Mouse (Mus musculus) embryonic facial prominence, embryonic 11.5 days (tissue): Measurements from ENCODE around the gene Atp6v0e2. TPM values are rescaled to one million over a fixed set of nuclear protein-coding genes. Genes with fewer than 3 reads are reported as not detected.

Source experiments
- ATAC-seq: fragments of 200-750 bp; cut with Nextera tagmentation; replicated peaks from 2 replicates; pipeline ENCODE4 v1.8.0; 2017; ENCODE audit warnings: low read depth; ENCODE audit not compliant: insufficient number of reproducible peaks, low FRiP score, low TSS enrichment
- DNase-seq: peaks from one replicate; pipeline ENCODE4 v3.0.0-alpha.2; 2015; ENCODE audit warnings: low spot score
- H3K27ac ChIP-seq: fragments of 300-500 bp; sonication (generic); replicated peaks from 2 replicates; pipeline ENCODE4 v1.5.1; 2014; ENCODE audit warnings: mild to moderate bottlenecking, low read depth, low read length, control low read depth
- H3K27me3 ChIP-seq: fragments of 300-500 bp; sonication (generic); 2 replicates; pipeline ENCODE4 v1.6.1; 2014; ENCODE audit warnings: mild to moderate bottlenecking, low read length, moderate library complexity, mixed read lengths; ENCODE audit not compliant: control insufficient read depth, insufficient read depth
- H3K36me3 ChIP-seq: fragments of 300-500 bp; sonication (generic); replicated peaks from 2 replicates; pipeline ENCODE4 v1.6.1; 2014; ENCODE audit warnings: low read depth, mild to moderate bottlenecking, low read length, moderate library complexity, mixed read lengths; ENCODE audit not compliant: control insufficient read depth, insufficient read depth
- H3K4me1 ChIP-seq: fragments of 300-500 bp; sonication (generic); 2 replicates; pipeline ENCODE4 v1.6.1; 2014; ENCODE audit warnings: low read length, mixed read lengths; ENCODE audit not compliant: control insufficient read depth, insufficient read depth
- H3K4me2 ChIP-seq: fragments of 300-500 bp; sonication (generic); 2 replicates; pipeline ENCODE4 v1.6.1; 2014; ENCODE audit warnings: low read depth, mild to moderate bottlenecking, control low read depth, low read length, moderate library complexity
- H3K4me3 ChIP-seq: fragments of 300-500 bp; sonication (generic); 2 replicates; pipeline ENCODE4 v1.5.1; 2014; ENCODE audit warnings: low read depth, low read length, control low read depth
- H3K9ac ChIP-seq: fragments of 300-500 bp; sonication (generic); replicated peaks from 2 replicates; pipeline ENCODE4 v1.6.1; 2014; ENCODE audit warnings: mild to moderate bottlenecking, control low read depth, low read length
- H3K9me3 ChIP-seq: fragments of 300-500 bp; sonication (generic); replicated peaks from 2 replicates; pipeline ENCODE4 v1.6.1; 2016; ENCODE audit warnings: mild to moderate bottlenecking, low read length, inconsistent platforms, mixed read lengths; ENCODE audit not compliant: control insufficient read depth
- WGBS: fragments of 180-500 bp; shearing (Covaris S2); extraction: QIAGEN DNeasy Blood & Tissue Kit; methylation state at CpG from one replicate; pipeline ENCODE4 v1.1.7; 2014; 5-methylcytosine and 5-hydroxymethylcytosine counted together
- polyA plus RNA-seq: library from polyadenylated mRNA; unstranded; fragments of >200 nt; fragmentation: Nextera tagmentation; extraction: Ambion mirVana; gene quantifications from 2 replicates; pipeline ENCODE4 v1.2.1, GENCODE M21; 2014

Gene Atp6v0e2
- 18.9 and 22.3 TPM in 2 replicates for polyA plus RNA-seq

DNA sequence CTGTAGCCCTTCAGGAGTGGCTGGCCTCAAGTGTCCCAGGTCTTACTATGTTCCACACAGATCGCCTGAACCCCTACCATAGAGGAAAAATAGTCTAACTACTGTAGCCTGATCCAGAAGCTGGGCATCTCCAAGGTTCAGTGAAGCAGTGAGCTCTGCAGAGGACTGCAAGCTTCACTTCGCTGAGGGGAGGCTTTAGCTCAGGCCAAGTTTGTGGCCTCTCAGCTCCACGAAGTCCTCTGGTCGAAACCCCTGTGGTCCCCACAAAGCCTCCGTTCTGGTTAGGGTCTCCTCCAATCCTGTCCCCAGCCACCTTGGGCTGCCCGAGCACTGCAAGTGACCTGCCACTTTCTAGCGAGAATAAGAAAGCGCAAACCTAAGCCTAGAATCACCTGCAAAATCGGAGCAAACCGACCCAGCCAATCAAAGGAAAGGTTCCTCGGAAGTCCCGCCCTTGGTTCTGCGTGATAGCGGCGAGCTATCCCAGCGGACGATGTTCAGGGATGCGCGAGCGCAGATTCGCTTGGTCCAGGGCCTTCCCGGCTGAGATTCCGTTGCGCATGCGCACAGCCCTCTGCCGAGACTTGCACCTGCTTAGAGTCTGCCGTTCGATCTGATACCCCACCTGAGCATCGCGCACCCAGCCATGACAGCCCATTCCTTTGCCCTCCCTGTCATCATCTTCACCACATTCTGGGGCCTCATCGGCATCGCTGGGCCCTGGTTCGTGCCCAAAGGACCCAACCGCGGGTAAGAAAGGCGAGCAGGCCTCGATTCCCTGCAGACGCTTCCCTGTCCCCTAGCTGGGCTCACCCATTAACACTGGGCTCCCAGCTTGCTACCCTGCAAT is at the start of gene Atp6v0e2:
Gene Atp6v0e2, plus strand, starts transcription at position 511 of the 850 bp plus-strand sequence.
- Histone ChIP-seq H3K27ac (no peak within 1 kb of the TSS), H3K4me2 (peak within 1 kb of the TSS; percentile 68), H3K9ac (peak within 1 kb of the TSS; percentile 55), H3K4me1 (peaks cover 3% of the 10 kb centered on the region; the same call in 1 of the 2 replicates), H3K27me3 (no peaks in the 10 kb centered on the region), H3K36me3 (no peaks in the 10 kb centered on the region), H3K9me3 (no peaks in the 10 kb centered on the region), H3K4me3 (peak within 1 kb of the TSS; percentile 37)
- peak; percentile 80 for ATAC-seq
- peak; percentile 91 for DNase-seq
- 4% methylated on average over 38 of the region's 38 CpGs for WGBS

DNA sequence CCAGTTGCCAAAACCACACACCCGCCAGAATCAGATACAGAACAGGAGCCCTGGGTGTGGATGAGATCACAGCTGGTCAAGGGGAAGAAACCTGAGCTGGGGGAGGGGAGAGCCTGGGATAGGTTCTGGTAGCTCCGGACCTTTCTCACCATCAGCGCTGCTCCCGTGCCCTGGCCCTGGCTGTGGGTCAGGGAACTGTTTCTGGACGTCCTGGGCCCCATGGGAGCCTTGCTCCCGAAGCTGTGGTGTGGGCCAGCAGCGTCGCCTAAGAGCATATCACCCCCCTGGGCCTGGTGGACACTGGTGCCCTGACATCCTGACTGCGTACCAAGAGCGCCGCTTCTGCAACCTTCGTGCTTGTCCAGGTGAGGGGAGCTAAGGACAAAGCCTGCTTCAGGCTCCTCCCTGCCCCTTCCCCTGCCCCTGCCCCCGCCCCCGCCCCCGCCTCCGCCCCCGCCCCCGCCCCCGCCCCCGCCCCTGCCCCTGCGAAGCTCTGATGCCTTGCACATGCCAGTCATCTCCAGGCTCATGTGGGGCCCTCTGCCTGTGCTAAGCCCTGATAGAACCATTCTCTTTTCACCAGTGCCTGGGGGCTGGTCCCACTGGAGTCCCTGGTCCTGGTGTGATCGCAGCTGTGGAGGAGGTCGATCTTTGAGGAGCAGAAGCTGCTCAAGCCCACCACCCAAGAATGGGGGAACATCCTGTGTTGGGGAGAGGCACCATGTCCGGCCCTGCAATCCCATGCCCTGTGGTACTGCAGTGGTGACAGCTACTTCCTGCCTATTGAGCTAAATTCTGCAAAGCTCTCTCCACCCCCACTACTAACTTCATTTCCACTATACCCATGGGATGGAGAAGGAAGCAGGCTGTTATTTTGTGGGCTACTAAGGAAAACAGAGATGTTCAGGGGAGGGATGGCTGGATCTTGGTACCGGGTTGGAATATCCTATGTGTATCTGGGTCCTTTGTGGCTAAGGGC is 49.4 kb upstream of the Atp6v0e2 start:
- no peaks in the 10 kb centered on the region for H3K27me3 ChIP-seq

DNA sequence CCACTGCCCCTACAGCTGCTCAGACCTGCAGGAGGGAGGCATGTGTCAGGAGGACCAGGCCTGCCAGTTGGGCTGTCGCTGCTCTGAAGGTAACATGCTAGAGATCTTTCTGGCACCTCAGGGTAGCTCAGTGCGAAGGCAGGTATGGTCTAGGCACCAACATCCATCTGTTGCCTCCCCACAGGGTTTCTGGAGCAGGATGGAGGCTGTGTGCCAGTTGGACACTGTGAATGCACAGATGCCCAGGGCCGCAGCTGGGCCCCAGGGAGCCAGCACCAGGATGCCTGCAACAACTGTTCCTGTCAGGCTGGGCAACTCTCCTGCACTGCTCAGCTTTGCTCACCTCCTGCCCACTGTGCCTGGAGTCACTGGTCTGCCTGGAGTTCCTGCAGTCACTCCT is 47.7 kb upstream of the Atp6v0e2 start:
- H3K4me3 ChIP-seq, result no peak overlapping the region
- no peak for ATAC-seq
- no peak for DNase-seq
- no peaks in the 10 kb centered on the region for H3K27me3 ChIP-seq
- H3K4me1 ChIP-seq, result peaks cover 5% of the 10 kb centered on the region
- H3K27ac ChIP-seq, result no peak overlapping the region
- no peaks in the 10 kb centered on the region for H3K9me3 ChIP-seq
- 84% methylated on average over 3 of the region's 3 CpGs for WGBS
- H3K4me2 ChIP-seq, result no peak overlapping the region
- H3K9ac ChIP-seq, result no peak overlapping the region
- H3K36me3 ChIP-seq, result no peaks in the 10 kb centered on the region

More for the DNA sequence above, 49.4 kb upstream of the Atp6v0e2 start:
- H3K27ac ChIP-seq, result no peak overlapping the region; the same call in 1 of the 2 replicates
- H3K4me2 ChIP-seq, result peak overlapping the region; percentile 63
- WGBS, result 11% methylated on average over 18 of the region's 25 CpGs
- peak overlapping the region; percentile 22; the same call in 1 of the 2 replicates for H3K4me3 ChIP-seq
- ATAC-seq (peak; percentile 58; the same call in 1 of the 2 replicates), DNase-seq (peak; percentile 45)
- no peaks in the 10 kb centered on the region for H3K9me3 ChIP-seq
- H3K9ac ChIP-seq, result peak overlapping the region; percentile 67
- H3K36me3 ChIP-seq, result no peaks in the 10 kb centered on the region
- H3K4me1 ChIP-seq, result peaks cover 5% of the 10 kb centered on the region

DNA sequence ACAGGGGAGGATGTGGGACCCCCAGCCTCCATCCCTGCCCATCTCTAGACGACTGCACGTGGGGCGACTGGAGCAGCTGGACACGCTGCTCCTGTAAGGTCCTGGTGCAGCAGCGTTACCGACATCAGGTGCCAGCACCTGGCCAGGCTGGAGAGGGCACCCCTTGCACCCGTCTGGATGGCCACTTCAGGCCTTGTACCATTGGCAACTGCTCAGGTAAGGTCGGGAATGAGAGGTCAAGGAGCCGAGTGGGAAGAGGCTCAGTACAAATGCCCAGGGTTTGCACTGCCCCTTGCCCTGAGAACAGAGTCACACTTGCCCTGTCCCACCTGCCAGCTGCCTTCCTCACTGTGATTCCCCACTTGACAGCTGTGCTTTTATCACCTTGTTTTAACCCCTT is 46.1 kb upstream of the Atp6v0e2 start:
- Histone ChIP-seq H3K9ac (no peak overlapping the region), H3K4me2 (no peak overlapping the region), H3K27ac (no peak overlapping the region), H3K36me3 (no peaks in the 10 kb centered on the region), H3K4me3 (no peak overlapping the region), H3K4me1 (peaks cover 5% of the 10 kb centered on the region), H3K9me3 (no peaks in the 10 kb centered on the region), H3K27me3 (no peaks in the 10 kb centered on the region)
- no peak for ATAC-seq
- no peak for DNase-seq
- 72% methylated on average over 9 of the region's 9 CpGs for WGBS

DNA sequence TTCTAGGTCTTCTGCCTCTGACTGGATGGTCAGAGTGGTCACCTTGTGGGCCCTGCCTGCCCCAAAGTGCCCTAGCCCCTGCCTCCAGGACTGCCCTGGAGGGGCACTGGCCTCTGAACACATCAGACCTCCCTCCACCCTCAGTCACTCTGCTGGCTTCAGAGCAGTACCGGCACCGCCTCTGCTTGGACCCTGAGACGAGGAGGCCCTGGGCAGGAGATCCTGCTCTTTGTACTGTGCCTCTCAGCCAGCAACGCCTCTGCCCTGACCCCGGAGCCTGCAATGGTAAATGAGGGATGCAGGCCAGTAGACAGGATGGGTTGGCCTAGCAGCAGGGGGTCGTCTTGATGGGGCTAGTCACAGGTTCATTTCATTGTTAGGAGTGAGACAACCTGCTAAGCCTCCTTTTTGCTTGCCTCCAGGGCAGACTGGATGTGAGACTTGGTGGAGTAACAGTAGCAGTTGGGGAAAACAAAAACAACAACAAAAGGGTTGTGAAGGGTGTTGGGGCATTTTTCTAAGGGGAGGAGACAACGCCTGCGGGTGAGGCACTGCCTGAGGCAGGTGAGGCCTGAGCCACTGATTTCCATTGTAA is 44.2 kb upstream of the Atp6v0e2 start:
- Histone ChIP-seq H3K4me1 (peaks cover under 1% of the 10 kb centered on the region; the same call in 1 of the 2 replicates), H3K36me3 (no peaks in the 10 kb centered on the region), H3K27me3 (no peaks in the 10 kb centered on the region), H3K27ac (no peak overlapping the region), H3K4me3 (no peak overlapping the region), H3K4me2 (no peak overlapping the region), H3K9ac (no peak overlapping the region), H3K9me3 (no peaks in the 10 kb centered on the region)
- 9% methylated on average over 8 of the region's 8 CpGs for WGBS
- DNase-seq, result no peak
- no peak for ATAC-seq

DNA sequence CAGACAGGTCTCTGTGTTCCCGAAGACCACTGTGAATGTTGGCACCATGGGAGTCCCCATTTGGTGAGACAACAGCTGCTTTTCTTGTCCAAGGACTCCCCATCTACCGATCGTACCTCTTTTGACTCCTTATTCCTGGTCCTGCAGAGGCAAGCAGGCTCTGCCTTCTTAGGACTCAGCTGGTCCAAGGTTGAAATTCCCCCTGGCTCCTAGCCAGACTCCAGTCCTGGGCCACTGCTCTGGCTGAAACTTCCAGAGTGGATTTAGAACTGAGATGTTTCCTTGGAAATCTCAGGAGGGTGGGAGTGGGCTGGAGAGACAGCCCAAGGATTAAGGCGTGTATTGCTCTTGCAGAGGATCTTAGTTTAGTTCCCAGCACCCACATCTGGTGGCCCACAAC is 39.9 kb upstream of the Atp6v0e2 start:
- H3K27ac ChIP-seq, result no peak overlapping the region
- no peak overlapping the region for H3K9ac ChIP-seq
- WGBS, result 94% methylated on average over 4 of the region's 4 CpGs
- no peak overlapping the region for H3K4me2 ChIP-seq
- no peaks in the 10 kb centered on the region for H3K36me3 ChIP-seq
- ATAC-seq (no peak), DNase-seq (no peak)
- no peak overlapping the region for H3K4me3 ChIP-seq
- no peaks in the 10 kb centered on the region for H3K4me1 ChIP-seq
- no peaks in the 10 kb centered on the region for H3K9me3 ChIP-seq
- H3K27me3 ChIP-seq, result no peaks in the 10 kb centered on the region

DNA sequence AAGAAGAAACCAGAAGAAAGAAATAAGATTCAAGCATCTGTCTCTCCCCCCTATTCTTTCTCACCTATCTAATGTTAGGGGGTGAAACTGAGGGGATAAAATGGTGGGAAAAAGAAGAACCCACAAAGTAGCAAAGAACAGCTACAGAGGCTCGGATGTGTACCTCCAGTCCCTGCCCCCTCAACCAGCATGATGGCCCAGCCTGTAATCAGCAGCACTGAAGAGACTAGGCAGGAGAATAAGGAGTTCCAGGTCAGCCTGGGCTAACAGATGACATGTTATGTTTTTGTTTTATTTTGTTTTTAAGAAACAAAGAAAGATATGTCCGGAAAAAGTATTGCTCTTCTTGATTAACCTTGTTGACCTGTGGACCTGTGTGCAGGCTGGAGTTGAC is 33.6 kb upstream of the Atp6v0e2 start:
- DNase-seq, result no peak
- WGBS, result 13% methylated on average over 2 of the region's 2 CpGs
- Histone ChIP-seq H3K4me2 (no peak overlapping the region), H3K4me1 (no peaks in the 10 kb centered on the region), H3K4me3 (no peak overlapping the region), H3K9ac (no peak overlapping the region), H3K36me3 (no peaks in the 10 kb centered on the region), H3K27ac (no peak overlapping the region), H3K27me3 (no peaks in the 10 kb centered on the region), H3K9me3 (no peaks in the 10 kb centered on the region)
- ATAC-seq, result peak; percentile 45; the same call in 1 of the 2 replicates
